Mouse (Mus musculus): ENCODE results near the gene Dnm3.

GRCm38 (mm10) chr1:162094523-162095272 is 383.1 kb downstream of the Dnm3 start:
- TF ChIP-seq CTCF (conservative IDR thresholded peaks at IDR 0.05; ENCODE audit: low read length) (no peak), POU5F1 (IDR thresholded peaks at IDR 0.05; ENCODE audit: borderline replicate concordance, low read length) (no peak), NANOG (IDR thresholded peaks at IDR 0.05; ENCODE audit: borderline replicate concordance, low read length) (no peak)

Data from E14TG2a.4 (cell line).